Mouse (Mus musculus): Measurements from ENCODE around the gene Gm20388.

DNA sequence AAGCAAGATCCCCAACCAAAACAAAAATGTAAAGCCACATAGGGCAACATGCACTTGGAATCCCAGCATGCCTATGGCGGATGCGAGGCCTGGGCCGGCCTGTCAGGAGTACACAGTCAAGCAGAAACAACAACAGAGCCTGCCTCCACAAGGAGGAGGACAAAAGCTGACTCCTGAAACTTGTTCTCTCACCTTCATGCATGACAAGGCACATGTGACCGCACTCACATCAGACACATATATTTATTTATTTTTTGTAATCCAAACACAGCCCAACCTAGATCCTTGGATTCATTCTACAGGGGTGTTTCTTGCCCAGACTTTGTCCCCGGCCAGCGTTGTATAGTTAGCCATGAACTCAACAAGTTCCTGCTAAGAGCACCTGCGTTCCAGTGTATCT lies 3137.2 kb downstream of the Gm20388 start:
- TF ChIP-seq CTCF (IDR thresholded peaks at IDR 0.05; ENCODE audit: low read depth) (no peak), EP300 (IDR thresholded peaks at IDR 0.05; ENCODE audit: low read depth) (no peak)
